Mouse (Mus musculus) cerebellum, postnatal 4 days (tissue): ENCODE measurements around the gene Gm16381.
"Not testable (repeated sequence)": the region's sequence is repeated elsewhere in the genome, so short reads cannot be mapped to it uniquely, and the experiment has no call there.

Experiments
- DNase-seq, 2 experiments: peaks; one replicate each; pipeline ENCODE4 v3.0.0; 2022; ENCODE audit warnings: low spot score in 2 of 2, mixed read lengths in 1 of 2

Gm16381 gene

GRCm38 (mm10) chr12:87644520-87644919, at the start of gene Gm16381:
Gm16381 (minus strand) TSS chr12:87644620.
- not testable (repeated sequence) for DNase-seq

- DNase-seq: not testable (repeated sequence)
These were observed 8.7 kb upstream of the Gm16381 start for GRCm38 (mm10) chr12:87652916-87653703.

- not testable (repeated sequence) for DNase-seq
These were observed 25.9 kb downstream of the Gm16381 start, which contains the start of gene Gm4027 for GRCm38 (mm10) chr12:87618569-87618968. Gm4027 (plus strand) TSS chr12:87618869.

DNA sequence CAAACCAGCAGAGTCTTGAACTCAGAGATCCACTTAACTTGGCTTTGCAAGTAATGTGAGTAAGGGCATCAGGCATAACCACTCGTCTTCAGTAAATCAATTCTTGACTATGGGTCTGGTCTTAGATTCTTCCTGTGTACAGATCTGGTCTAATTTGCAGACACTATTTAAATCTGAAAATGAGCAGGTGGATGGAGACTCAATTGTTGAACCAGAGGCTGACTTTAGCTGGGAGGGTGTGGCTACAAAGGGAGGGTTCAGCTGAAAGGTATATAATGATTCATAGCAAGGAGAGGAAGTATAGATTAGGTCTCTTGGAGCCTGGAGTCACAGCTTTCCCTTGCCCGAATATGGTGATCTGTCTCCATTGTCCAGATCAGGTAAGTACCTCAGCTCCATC, 42.0 kb downstream of the Gm16381 start, which contains the start of gene Oog1:
TSS of gene Oog1 (plus strand) at position 301 of the 400 bp plus-strand sequence.
- not testable (repeated sequence) for DNase-seq

- DNase-seq: not testable (repeated sequence)
These were observed 43.0 kb downstream of the Gm16381 start for GRCm38 (mm10) chr12:87601388-87601787.
